Comparison of ENCODE assay signal across 11 mouse cellular contexts in genomic region chr15:52166144-52166543, GRCm38 (mm10).
"Had no signal": no experiment of that assay in that cellular context is flagged by ENCODE, and none has a peak within 500 bp of the region (broad histone marks: within the 10 kb centered on the region; RNA-seq: fewer than 3 reads in every experiment).

No protein-coding gene starts in this region.

- H3K9me3 ChIP-seq: limb, embryonic 10.5 days; midbrain, embryonic 15.5 days; neural tube, embryonic 12.5 days had no signal

- H3K4me2 ChIP-seq: midbrain, embryonic 11.5 days; midbrain, embryonic 15.5 days; neural tube, embryonic 12.5 days had no signal

- H3K27ac ChIP-seq: left cerebral cortex, adult 2 months; limb, embryonic 10.5 days; midbrain, embryonic 15.5 days; neural tube, embryonic 12.5 days had no signal

- H3K27me3 ChIP-seq: midbrain, embryonic 15.5 days; neural tube, embryonic 12.5 days had no signal

- ATAC-seq: lung, postnatal 0 days; midbrain, embryonic 15.5 days had no signal

- H3K4me3 ChIP-seq: left cerebral cortex, adult 2 months; limb, embryonic 10.5 days; midbrain, embryonic 15.5 days; neural tube, embryonic 12.5 days had no signal

- H3K9ac ChIP-seq: midbrain, embryonic 15.5 days; neural tube, embryonic 12.5 days had no signal

- H3K36me3 ChIP-seq: limb, embryonic 10.5 days; midbrain, embryonic 15.5 days; neural tube, embryonic 12.5 days had no signal

- DNase-seq: kidney, adult 18-20 months; kidney, postnatal 14 days; lung, adult 2 months; lung, postnatal 36 days; thymus, postnatal 4 days had no signal
